Mouse (Mus musculus) bone marrow macrophage, adult 2 months (primary cell): Measurements from ENCODE around the gene Sval1. TPM values are rescaled to one million over a fixed set of nuclear protein-coding genes. Genes with fewer than 3 reads are reported as not detected.

ENCODE experiments used
- H3K27ac ChIP-seq: 2 replicates; pipeline ENCODE4 v1.5.1; 2012; ENCODE audit warnings: low read depth, low read length; ENCODE audit not compliant: insufficient read depth
- H3K4me1 ChIP-seq: 2 replicates; pipeline ENCODE4 v1.6.1; 2012; ENCODE audit warnings: low read length; ENCODE audit not compliant: control insufficient read depth, insufficient read depth
- H3K4me3 ChIP-seq: 2 replicates; pipeline ENCODE4 v1.5.1; 2012; ENCODE audit warnings: mild to moderate bottlenecking, low read length, moderate library complexity; ENCODE audit not compliant: insufficient read depth
- CTCF ChIP-seq: IDR thresholded peaks from 2 replicates; pipeline ENCODE4 v1.5.1; 2012; ENCODE audit warnings: low read depth, mild to moderate bottlenecking, low read length, moderate library complexity
- POLR2A ChIP-seq: IDR thresholded peaks from 2 replicates; pipeline ENCODE4 v1.6.1; 2012; ENCODE audit warnings: mild to moderate bottlenecking, low read depth, low read length, borderline replicate concordance
- polyA plus RNA-seq: library from polyadenylated mRNA; stranded (reverse); fragments of >200 nt; gene quantifications from 2 replicates; pipeline ENCODE4 v1.2.4, GENCODE M21; 2012; ENCODE audit not compliant: missing spikeins, insufficient read depth, insufficient read length

Gene Sval1
- not detected in 2 replicates for polyA plus RNA-seq

- Histone ChIP-seq H3K4me3 (no peak within 1 kb of the TSS), H3K27ac (no peak within 1 kb of the TSS), H3K4me1 (no peaks in the 10 kb centered on the region)
- TF ChIP-seq CTCF (no peak), POLR2A (no peak)
Observed at GRCm38 (mm10) chr6:41951330-41951729, at the start of gene Sval1. TSS of gene Sval1 (plus strand) at chr6:41951630.

- no peak for TF ChIP-seq CTCF
- no peak for TF ChIP-seq POLR2A
- H3K4me3 ChIP-seq: no peak overlapping the region
- H3K4me1 ChIP-seq: no peaks in the 10 kb centered on the region
- no peak overlapping the region for H3K27ac ChIP-seq
Observed at GRCm38 (mm10) chr6:41911625-41912024, 39.8 kb upstream of the Sval1 start.

DNA sequence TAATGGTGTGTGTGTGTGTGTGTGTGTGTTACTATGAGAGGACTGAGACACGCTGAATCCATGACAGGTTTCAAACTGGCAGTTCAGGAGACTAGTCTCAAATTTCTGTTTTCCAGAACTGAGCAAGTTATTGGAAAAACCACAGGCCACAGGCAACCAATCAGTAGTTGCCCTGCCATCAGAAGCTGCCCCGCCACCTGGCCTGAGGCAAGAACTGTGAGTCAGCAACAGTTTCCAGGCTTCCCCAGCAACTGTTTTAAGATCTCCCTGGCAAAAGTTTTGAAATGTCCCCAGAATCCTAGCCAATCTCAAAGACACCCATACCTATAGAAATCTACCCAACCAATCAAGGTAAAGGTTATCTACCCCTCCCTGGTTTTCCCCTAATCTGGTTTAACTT is 36.5 kb upstream of the Sval1 start:
- TF ChIP-seq CTCF (no peak), POLR2A (no peak)
- Histone ChIP-seq H3K4me1 (no peaks in the 10 kb centered on the region), H3K27ac (no peak overlapping the region), H3K4me3 (no peak overlapping the region)

DNA sequence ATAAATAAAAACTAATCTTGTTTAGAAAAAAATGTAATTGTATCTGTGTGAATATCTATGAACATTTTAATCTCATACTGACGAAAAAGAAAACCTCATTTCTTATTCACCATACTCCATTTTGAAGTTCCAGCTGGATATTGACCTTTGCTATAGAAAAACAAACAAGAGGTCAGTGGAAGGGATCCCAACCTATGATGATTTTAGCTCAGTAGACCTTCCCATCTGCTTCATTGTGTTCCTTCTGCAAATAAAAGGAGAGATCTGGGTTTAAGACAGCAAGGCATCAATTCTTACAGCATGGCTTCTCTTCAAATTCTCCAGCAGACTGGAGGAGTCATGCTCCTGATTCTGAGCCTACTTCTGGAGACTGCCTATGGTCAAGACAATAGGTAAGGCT is 16.4 kb downstream of the Sval1 start, which contains the start of gene Sval3:
Gene Sval3 (plus strand): TSS at position 301 of the 400 bp plus-strand sequence.
- H3K4me3 ChIP-seq: no peak within 1 kb of the TSS
- H3K27ac ChIP-seq: no peak within 1 kb of the TSS
- H3K4me1 ChIP-seq: no peaks in the 10 kb centered on the region
- no peak for TF ChIP-seq POLR2A
- TF ChIP-seq CTCF: no peak

Other genes starting within 250 kb of the Sval1 start
- not detected in 2 replicates for gene Kel, start 247.3 kb upstream of the Sval1 start, polyA plus RNA-seq
- gene Olfr459, start 176.5 kb upstream of the Sval1 start, polyA plus RNA-seq: not detected in 2 replicates
- not detected in 2 replicates for gene Pip, start 104.1 kb upstream of the Sval1 start, polyA plus RNA-seq
- not detected in 2 replicates for gene Sval2, start 98.6 kb upstream of the Sval1 start, polyA plus RNA-seq
- gene Sval3, start 16.5 kb downstream of the Sval1 start, polyA plus RNA-seq: not detected in 2 replicates
- not detected in 2 replicates for gene Sva, start 86.8 kb downstream of the Sval1 start, polyA plus RNA-seq
- not detected in 2 replicates for gene Tas2r139, start 189.3 kb downstream of the Sval1 start, polyA plus RNA-seq